Mouse (Mus musculus): ENCODE data around the gene Dpy19l3.

- TF ChIP-seq CTCF (IDR thresholded peaks at IDR 0.05; ENCODE audit: insufficient read depth, low read depth, low read length), result no peak
- no peak for TF ChIP-seq POLR2A (IDR thresholded peaks at IDR 0.05; ENCODE audit: insufficient read depth, low read depth, low read length)
Observed at GRCm38 (mm10) chr7:35741858-35742257, 12.4 kb downstream of the Dpy19l3 start.

All from olfactory bulb, adult 2 months (tissue).